In genomic region chr7:79505876-79506530, GRCm38 (mm10) we compare ENCODE assay signal across 9 mouse cellular contexts. TPM values are rescaled to one million over a fixed set of nuclear protein-coding genes. Genes with fewer than 3 reads are reported as not detected.
DNase-seq lines count a peak whose midpoint lies in the region; ATAC-seq lines count a peak whose summit lies in the region.
"Had no signal": no experiment of that assay in that cellular context is flagged by ENCODE, and none has a peak within 500 bp of the region (broad histone marks: within the 10 kb centered on the region; RNA-seq: fewer than 3 reads in every experiment).

No protein-coding gene starts in this region.

- under 1% methylated on average over 28 of the region's 28 CpGs for WGBS in forebrain, embryonic 16.5 days
- under 1% methylated on average over 28 of the region's 28 CpGs for WGBS in midbrain, embryonic 14.5 days

- H3K27me3 ChIP-seq in forebrain, embryonic 16.5 days (replicated peaks; ENCODE audit: control insufficient read depth, insufficient read depth, low read length), result no peaks in the 10 kb centered on the region
- H3K27me3 ChIP-seq in midbrain, embryonic 14.5 days (ENCODE audit: control insufficient read depth, insufficient read depth, low read length), result peaks cover 9% of the 10 kb centered on the region; the same call in 1 of the 2 replicates

- H3K4me1 ChIP-seq in forebrain, embryonic 16.5 days (replicated peaks; ENCODE audit: control insufficient read depth, insufficient read depth, low read length), result peaks cover 54% of the 10 kb centered on the region
- H3K4me1 ChIP-seq in midbrain, embryonic 14.5 days (ENCODE audit: control insufficient read depth, insufficient read depth, low read length), result peaks cover 49% of the 10 kb centered on the region

- no peak for ATAC-seq in cerebellum, adult (ENCODE audit: insufficient number of reproducible peaks, low FRiP score, low TSS enrichment)
- ATAC-seq in forebrain, embryonic 16.5 days, result peak; percentile 60
- peak; percentile 60 for ATAC-seq in midbrain, embryonic 14.5 days (ENCODE audit: low FRiP score, low TSS enrichment)

- H3K27ac ChIP-seq in forebrain, embryonic 16.5 days (ENCODE audit: low read length), result peak overlapping the region; percentile 93
- H3K27ac ChIP-seq in midbrain, embryonic 14.5 days (replicated peaks; ENCODE audit: low read depth, low read length), result peak overlapping the region; percentile 94

- DNase-seq in cerebellum, adult 11 months, result peak; percentile 42
- peak; percentile 51 to 57 for DNase-seq in cerebellum, postnatal 14 days
- peak; percentile 76 for DNase-seq in midbrain, embryonic 14.5 days
- no peak for DNase-seq in gastrocnemius, postnatal 10 days
- DNase-seq in c-Kit-positive CD71-positive TER-119-positive erythroid progenitor cells, embryonic 14.5 days (ENCODE audit: low spot score), result no peak
- DNase-seq in frontal cortex, postnatal 36 days (ENCODE audit: low spot score in 2 of 2), result no peak
- DNase-seq: thymus, adult 2 months had no signal

- no peaks in the 10 kb centered on the region; the same call in 1 of the 2 replicates for H3K36me3 ChIP-seq in forebrain, embryonic 16.5 days (ENCODE audit: control insufficient read depth, insufficient read depth)
- H3K36me3 ChIP-seq in midbrain, embryonic 14.5 days (ENCODE audit: control insufficient read depth, insufficient read depth, low read length), result peaks cover 21% of the 10 kb centered on the region

- peak overlapping the region; percentile 99 for H3K4me2 ChIP-seq in forebrain, embryonic 16.5 days (ENCODE audit: low read length)
- peak overlapping the region; percentile 73 for H3K4me2 ChIP-seq in midbrain, embryonic 14.5 days (ENCODE audit: low read length)

- no peaks in the 10 kb centered on the region for H3K9me3 ChIP-seq in forebrain, embryonic 16.5 days (ENCODE audit: control insufficient read depth, low read length)
- H3K9me3 ChIP-seq in midbrain, embryonic 14.5 days (ENCODE audit: control insufficient read depth, low read length), result no peaks in the 10 kb centered on the region

- H3K4me3 ChIP-seq in forebrain, embryonic 16.5 days (replicated peaks; ENCODE audit: low read length), result peak overlapping the region; percentile 97
- peak overlapping the region; percentile 82 for H3K4me3 ChIP-seq in midbrain, embryonic 14.5 days (replicated peaks; ENCODE audit: low read depth, low read length)

- peak overlapping the region; percentile 100 for H3K9ac ChIP-seq in forebrain, embryonic 16.5 days (replicated peaks; ENCODE audit: low read depth, low read length)
- H3K9ac ChIP-seq in midbrain, embryonic 14.5 days (replicated peaks; ENCODE audit: low read length), result peak overlapping the region; percentile 98

RNA-seq across cellular contexts. Expression of gene Polg, which starts 39.8 kb away (rescaled TPM):
- 29.5 and 34.6 TPM in 2 replicates for polyA plus RNA-seq in forebrain, embryonic 16.5 days (2015; fragmentation: Nextera tagmentation; extraction: Ambion mirVana)
- 20.2 and 24.7 TPM in 2 replicates for polyA plus RNA-seq in midbrain, embryonic 14.5 days (2014; fragmentation: Nextera tagmentation; extraction: Ambion mirVana)
- total RNA-seq in gastrocnemius, postnatal 10 days (2021), result 10 to 100 TPM; 36.6 to 44.9 TPM

Comparison
In these comparisons a context has a peak if more than half of its experiments do, and no peak if none do; other contexts are left out.
1. DNase-seq: peak in cerebellum, adult 11 months (single experiment), cerebellum, postnatal 14 days (2 of 2) and midbrain, embryonic 14.5 days (single experiment); none in gastrocnemius, postnatal 10 days (single experiment), c-Kit-positive CD71-positive TER-119-positive erythroid progenitor cells, embryonic 14.5 days (single experiment) and frontal cortex, postnatal 36 days (0 of 2).